Mouse (Mus musculus) gastrocnemius, postnatal 36 days (tissue): ENCODE measurements at regions not wholly inside any gene's neighbourhood (a gene's known extent, or its start where the extent isn't known, plus 50 kb on each side); places are given as distances from the start of the nearest gene placed in this dataset.
"Not testable (repeated sequence)": the region's sequence is repeated elsewhere in the genome, so short reads cannot be mapped to it uniquely, and the experiment has no call there.

Experiments
- DNase-seq, 2 experiments: peaks; one replicate each; pipeline ENCODE4 v3.0.0; 2022
- intact Hi-C: fragments of 180-260 bp; cut with DNase I; formaldehyde crosslinking; loops from one replicate; pipeline ENCODE4 v1.15.1; 2025

DNA sequence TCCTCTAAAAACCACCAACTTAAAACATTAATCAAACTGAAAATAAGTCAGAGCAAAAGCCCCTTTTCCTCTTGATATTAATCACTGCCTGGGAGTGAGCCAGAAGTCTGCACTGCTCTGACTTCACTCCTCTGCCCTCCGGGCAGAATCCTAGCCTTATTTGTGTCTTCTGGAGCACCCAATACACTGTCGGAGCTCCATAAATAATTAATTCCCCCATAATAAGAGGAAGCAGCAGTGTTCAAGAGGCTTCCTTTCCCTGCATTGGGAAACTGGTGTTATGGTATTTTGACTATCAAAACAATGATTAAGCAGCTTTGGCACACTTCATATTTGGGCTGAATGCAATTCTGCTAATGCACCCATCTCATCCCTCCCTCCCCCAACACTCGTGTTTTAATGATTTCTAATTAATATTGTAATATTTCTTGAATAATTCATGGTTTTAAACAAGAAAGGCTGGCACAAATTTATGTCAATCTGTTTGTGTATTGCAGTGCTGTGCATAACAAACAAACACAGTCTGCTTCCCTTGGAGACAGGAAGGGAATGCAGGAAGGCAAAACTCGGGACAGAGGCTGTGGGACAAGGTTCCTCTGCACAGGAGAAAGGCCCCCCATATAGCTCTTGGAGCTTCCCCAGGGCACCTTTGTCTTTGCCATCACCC, 523.5 kb upstream of the Stxbp6 start:
- DNase-seq, result no peak
- intact Hi-C loops, result no loop called here

- intact Hi-C loops, result no loop called here
- no peak for DNase-seq
Measured at GRCm38 (mm10) chr12:45594689-45595088, 520.2 kb upstream of the Stxbp6 start.

- intact Hi-C loops, result no loop called here
- no peak for DNase-seq
Measured at GRCm38 (mm10) chr12:45590191-45590590, 515.7 kb upstream of the Stxbp6 start.

- intact Hi-C loops, result no loop called here
- no peak for DNase-seq
Measured at GRCm38 (mm10) chr12:45585763-45586162, 511.3 kb upstream of the Stxbp6 start.

GRCm38 (mm10) chr12:45563325-45564030, 489.0 kb upstream of the Stxbp6 start:
- intact Hi-C loops, result no loop called here
- no peak for DNase-seq

- intact Hi-C loops, result no loop called here
Measured at GRCm38 (mm10) chr12:45562637-45563220, 488.2 kb upstream of the Stxbp6 start.

DNA sequence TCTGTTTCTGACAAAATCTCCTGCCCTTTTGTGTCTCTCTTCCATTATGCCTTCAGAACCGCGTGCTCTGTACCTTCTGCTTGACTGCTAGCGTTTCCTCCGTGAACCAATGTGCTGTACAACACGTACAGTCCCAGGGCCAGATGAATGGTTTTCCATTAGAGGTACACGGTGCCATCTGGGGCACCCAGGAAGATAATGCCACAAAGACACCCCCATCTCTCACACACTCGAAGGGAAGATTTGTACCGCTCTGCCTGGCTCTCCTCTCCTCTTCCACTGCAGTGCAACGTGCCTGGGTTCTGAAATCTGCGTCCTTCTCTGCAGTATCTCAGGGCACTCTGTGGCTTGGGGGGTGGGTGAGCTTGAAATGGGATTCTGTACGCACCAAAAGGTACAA, 487.4 kb upstream of the Stxbp6 start:
- intact Hi-C loops, result no loop called here

More at GRCm38 (mm10) chr12:45562637-45563220, 488.2 kb upstream of the Stxbp6 start:
- DNase-seq, result no peak

DNA sequence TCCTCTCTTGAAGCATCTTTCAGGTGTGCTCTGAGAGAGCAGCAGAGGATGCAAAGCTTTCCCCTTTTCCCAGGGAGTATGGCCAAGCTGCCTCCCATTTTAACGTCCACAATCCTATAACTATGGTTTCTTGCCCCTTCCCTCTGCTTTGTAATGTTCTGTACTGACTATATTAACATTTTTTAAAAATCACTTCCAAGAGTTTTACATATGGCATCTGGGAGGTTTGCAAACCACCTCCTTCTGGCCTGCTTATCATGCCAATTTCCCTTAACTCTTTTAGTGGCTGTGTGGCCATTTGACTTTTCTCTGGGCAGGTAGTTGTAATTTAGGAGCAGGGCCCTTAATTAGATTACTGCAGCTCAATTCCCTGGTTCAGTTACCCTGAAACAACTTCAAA, 486.9 kb upstream of the Stxbp6 start:
- intact Hi-C loops, result no loop called here
- no peak for DNase-seq

More for the DNA sequence above, 487.4 kb upstream of the Stxbp6 start:
- DNase-seq, result no peak

DNA sequence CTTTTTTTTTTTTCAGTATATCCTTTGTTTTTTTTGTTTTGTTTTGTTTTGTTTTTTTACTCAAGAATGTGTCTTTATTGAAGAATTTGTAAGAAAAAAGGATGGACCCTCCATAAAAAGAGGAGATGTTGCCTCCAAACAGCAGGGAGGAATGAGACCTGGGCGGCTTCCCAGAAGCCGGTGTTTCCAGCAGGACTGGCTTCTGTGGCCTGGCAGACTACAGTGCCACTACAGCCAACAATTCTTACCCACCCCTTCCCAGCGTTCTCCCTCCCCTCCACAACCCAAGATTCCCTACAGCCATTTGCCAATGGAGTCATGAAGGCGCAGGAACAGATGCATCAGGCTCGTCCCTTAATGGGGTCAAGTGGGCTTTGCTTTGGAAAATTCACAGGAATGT, 475.4 kb upstream of the Stxbp6 start:
- intact Hi-C loops, DNase-seq: not testable (repeated sequence)

DNA sequence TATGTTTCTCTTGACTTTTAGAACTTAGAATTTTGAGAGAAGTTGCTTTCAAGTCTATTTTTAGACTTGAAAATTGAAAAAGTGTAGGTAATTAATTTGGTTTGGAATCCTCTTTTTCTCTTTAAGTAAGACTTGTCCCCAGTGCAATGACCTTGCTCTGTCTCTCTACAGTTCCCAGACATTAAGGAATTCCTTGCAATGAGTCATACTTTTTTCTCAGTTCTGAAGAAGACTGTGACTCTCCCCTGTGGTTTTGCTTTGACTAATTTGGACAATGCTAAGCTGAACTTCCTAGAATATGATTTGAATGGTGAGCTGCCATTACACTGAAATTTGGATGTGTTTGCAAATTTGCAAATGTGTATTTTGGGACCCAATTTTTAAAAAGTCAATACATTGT, 445.0 kb upstream of the Stxbp6 start:
- intact Hi-C loops, result no loop called here
- DNase-seq, result no peak

DNA sequence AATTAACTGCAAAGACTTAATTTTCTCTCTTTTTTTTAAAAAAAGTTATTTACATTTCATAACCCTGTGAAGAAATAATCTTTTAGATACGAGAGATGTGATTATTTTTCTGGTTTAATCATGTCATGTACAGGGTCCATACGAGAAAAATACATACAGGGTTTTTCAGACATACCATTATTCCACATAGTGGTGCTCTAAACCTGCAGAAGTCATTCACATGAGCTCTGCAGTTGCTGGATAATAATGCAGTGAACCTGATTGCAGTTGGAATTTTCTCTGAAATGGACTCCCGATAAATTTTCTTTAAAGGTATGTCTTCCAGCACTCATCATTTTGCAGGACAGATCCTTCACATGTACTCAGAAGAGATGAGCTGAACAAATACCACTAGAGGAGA, 439.9 kb upstream of the Stxbp6 start:
- no peak for DNase-seq
- intact Hi-C loops, result no loop called here

GRCm38 (mm10) chr12:45507400-45507982, 433.0 kb upstream of the Stxbp6 start:
- DNase-seq, result no peak
- intact Hi-C loops, result no loop called here

DNA sequence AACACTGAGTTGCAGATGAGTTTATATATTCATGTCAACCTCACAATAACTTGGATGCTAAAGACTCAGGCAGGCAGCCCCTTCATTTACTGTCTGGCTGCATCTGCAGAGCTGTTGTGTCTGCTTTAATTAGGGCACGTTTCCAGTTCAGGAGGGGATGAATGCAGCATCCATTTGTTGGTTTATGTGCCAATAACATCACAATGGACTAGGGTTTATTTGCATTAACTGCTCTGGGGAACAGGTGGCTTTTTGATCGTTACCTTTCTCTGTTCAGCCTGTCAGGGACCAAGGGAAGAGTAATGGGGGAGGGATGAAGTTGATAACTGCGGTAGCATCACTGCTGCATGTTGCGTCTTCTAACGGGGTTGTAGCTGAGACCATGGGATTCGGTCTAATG, 425.3 kb upstream of the Stxbp6 start:
- intact Hi-C loops, result no loop called here
- no peak for DNase-seq

- no peak for DNase-seq
- intact Hi-C loops, result no loop called here
Measured at GRCm38 (mm10) chr12:45498230-45498629, 423.7 kb upstream of the Stxbp6 start.

- intact Hi-C loops, result no loop called here
- DNase-seq, result no peak
Measured at GRCm38 (mm10) chr12:45489029-45489428, 414.5 kb upstream of the Stxbp6 start.

- intact Hi-C loops, result no loop called here
Measured at GRCm38 (mm10) chr12:45476881-45477280, 402.4 kb upstream of the Stxbp6 start.

GRCm38 (mm10) chr12:45468093-45468492, 393.6 kb upstream of the Stxbp6 start:
- DNase-seq, result no peak
- intact Hi-C loops, result no loop called here

More at GRCm38 (mm10) chr12:45476881-45477280, 402.4 kb upstream of the Stxbp6 start:
- no peak for DNase-seq

- DNase-seq, result peak in 1 of 2 experiments; percentile 7
- intact Hi-C loops, result no loop called here
Measured at GRCm38 (mm10) chr12:45467058-45467457, 392.5 kb upstream of the Stxbp6 start.

GRCm38 (mm10) chr12:45466066-45466465, 391.6 kb upstream of the Stxbp6 start:
- intact Hi-C loops, result no loop called here
- peak; percentile 4 to 13 for DNase-seq

DNA sequence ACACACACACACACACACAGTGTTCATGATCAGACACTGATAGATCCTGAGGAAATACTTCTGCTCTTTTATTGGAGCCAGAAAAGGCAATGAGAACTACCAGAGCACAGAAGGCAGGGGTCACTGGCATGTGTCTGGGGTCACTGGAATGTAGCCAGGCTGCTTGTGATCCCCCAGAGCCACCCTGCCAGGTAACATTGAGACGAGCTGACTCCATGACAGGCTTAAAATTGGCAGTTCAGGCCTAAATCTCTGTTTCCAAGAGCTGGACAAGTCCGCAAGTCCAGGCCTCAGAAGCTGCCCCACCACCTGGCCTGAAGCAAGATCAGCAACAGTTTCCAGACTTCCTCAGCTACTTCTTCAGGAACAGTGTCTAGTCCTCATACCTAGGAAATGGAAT, 390.4 kb upstream of the Stxbp6 start:
- DNase-seq, result no peak
- intact Hi-C loops, result no loop called here

DNA sequence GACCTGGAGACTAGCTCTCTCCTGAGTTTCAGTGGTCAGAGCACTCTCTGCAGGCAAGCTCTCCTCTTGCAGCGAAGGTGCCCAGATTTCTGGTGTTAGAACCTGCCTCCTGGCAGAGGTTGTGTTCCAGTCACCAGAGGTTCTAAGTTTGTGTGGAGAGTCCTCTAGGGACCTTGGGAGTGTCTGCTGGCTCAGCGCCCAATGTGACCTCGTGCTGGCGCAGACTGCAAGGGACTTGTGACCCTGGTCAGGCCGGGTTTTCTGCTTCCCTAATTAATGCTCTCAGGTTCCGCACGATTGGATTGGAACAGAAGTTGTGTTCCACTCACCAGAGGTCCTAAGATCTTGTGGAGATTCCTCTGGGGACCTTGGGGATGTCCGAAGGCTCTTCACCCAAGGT, 384.2 kb upstream of the Stxbp6 start:
- intact Hi-C loops, DNase-seq: not testable (repeated sequence)
